Mouse (Mus musculus): ENCODE results near the gene Clasp2. TPM values are rescaled to one million over a fixed set of nuclear protein-coding genes. Genes with fewer than 3 reads are reported as not detected.

The Clasp2 gene
- polyA plus RNA-seq, 1 experiment from 2014 or later, result 40.6 TPM

DNA sequence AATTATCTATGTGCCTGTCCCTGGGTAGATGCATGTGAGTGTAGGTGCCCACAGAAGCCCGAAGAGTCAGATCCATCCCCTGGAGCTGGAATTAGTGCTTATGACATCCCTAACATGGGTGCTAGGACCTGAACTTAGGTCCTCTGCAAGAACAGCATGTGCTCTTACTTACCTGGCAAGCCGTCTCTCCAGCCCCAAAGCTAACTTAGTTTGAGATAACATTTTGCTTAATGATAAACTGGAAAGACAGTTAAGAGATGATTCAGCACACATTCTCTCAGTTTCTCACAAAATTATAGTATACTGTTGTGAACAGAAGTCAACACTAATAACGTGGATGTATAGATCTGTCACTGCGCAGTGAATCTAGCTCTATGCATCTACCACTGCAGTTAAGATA lies 225.6 kb downstream of the Clasp2 start:
- 94% methylated on average over 4 of the region's 4 CpGs for WGBS
- Histone ChIP-seq H3K4me3 (no peak overlapping the region), H3K36me3 (peaks cover 99% of the 10 kb centered on the region), H3K4me1 (replicated peaks) (no peaks in the 10 kb centered on the region), H3K27me3 (ENCODE audit: insufficient read depth, poor library complexity, severe bottlenecking) (no peaks in the 10 kb centered on the region), H3K27ac (no peak overlapping the region), H3K9me3 (no peaks in the 10 kb centered on the region)
- no peak for DNase-seq (ENCODE audit: low spot score)

DNA sequence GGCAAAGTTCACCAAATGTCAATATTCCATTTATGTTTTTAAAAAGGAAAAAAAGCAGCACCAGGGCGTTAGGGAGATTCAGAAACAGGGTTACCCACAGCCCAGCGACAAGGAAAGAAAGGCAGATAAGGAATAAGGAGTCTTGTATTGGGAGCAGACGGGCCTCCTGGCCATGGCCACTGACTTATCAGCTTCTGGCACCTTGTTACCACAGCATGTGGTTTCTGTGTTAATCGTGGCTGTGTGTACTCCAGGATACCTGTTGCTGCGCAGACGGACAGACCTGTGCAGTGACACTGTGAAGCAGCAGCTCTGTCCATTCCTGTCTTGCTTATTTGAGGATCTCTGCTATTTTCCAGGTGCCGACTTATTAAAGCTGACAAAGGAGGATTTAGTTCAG lies 227.7 kb downstream of the Clasp2 start:
- Histone ChIP-seq H3K4me3 (no peak overlapping the region), H3K9me3 (no peaks in the 10 kb centered on the region), H3K4me1 (replicated peaks) (no peaks in the 10 kb centered on the region), H3K27ac (no peak overlapping the region), H3K27me3 (ENCODE audit: insufficient read depth, poor library complexity, severe bottlenecking) (no peaks in the 10 kb centered on the region), H3K36me3 (peaks cover 99% of the 10 kb centered on the region)
- no peak for DNase-seq (ENCODE audit: low spot score)
- WGBS, result 93% methylated on average over 7 of the region's 7 CpGs

Other genes starting within 250 kb of the Clasp2 start
- gene Pdcd6ip, start 33.2 kb upstream of the Clasp2 start, polyA plus RNA-seq (2016; fragmentation: Nextera tagmentation; extraction: Ambion mirVana), result 56.4 and 58.5 TPM in 2 replicates
- 36.3 and 36.8 TPM in 2 replicates for gene Ubp1, start 189.5 kb downstream of the Clasp2 start, polyA plus RNA-seq (2016; fragmentation: Nextera tagmentation; extraction: Ambion mirVana)

All from hindbrain, embryonic 10.5 days (tissue).